Mouse (Mus musculus) lung, postnatal 14 days (tissue): ENCODE data around the gene 1110051M20Rik.
A peak's percentile ranks its signal among the peaks of the same experiment; 100 is the strongest.
"Not testable (repeated sequence)": the region's sequence is repeated elsewhere in the genome, so short reads cannot be mapped to it uniquely, and the experiment has no call there.

Experiments
- DNase-seq: peaks from one replicate; pipeline ENCODE4 v3.0.0; 2021

Gene 1110051M20Rik

DNA sequence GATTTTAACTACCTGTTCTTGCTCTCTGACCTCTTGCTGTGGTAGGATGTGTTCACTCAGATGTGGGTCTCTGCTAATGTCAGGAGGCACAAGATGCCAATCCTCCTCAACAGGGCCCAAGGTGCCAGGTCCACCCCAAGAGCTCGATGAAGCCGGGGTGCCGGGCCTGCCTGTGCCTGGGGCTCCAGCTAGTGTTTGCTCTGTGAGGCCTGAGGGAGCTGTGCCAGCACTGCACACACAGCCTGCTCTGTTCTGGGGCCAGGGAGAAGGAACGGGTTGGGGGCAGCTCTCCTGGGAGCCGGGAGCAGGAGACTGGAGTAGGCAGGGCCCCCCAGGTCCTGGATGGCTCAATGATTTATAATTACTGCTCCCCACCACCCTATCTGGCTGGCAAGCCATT is 186.4 kb downstream of the 1110051M20Rik start:
- no peak for DNase-seq

DNA sequence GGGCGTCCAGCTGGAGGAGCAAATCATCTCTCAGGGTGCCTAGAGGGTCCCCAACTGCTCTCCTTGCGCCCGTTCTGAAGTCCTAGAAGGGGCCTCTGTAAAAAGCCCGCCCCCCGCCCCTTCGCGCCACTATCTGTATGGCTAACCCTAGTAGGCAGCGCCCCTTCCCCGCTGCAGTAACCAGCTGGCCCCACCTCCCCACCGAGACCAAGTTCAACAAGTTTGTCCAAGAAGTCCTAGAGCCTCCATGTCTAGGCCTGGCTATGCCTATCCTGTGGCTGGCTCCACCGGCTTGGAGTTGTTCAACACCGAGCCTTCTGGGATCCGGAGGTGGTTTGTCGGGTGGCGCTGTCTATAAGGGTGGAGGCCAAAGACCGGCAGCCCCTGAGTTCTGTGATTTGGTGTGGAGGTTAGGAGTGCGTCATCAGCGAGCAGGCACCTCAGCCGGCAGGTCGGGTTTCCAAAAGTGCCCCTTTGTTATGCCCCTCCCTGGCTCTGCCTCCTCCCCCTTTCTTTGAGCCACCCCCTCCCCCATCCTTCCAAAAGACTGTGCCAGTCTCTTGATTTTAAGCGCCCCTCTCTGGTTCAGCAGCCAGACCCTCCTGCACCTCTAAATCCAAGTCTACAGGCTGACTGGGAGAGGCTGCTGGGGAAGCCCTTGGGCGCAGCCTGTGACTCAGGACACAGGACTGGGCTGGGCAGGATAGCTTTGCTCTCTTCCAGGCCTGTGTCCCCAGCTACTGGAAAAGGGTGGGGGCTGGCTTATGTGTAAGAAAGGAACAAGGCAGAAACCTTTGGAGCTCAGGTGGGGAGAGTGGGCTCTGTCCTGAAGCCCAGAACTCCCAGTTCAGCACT is 187.2 kb downstream of the 1110051M20Rik start:
- DNase-seq, result no peak

DNA sequence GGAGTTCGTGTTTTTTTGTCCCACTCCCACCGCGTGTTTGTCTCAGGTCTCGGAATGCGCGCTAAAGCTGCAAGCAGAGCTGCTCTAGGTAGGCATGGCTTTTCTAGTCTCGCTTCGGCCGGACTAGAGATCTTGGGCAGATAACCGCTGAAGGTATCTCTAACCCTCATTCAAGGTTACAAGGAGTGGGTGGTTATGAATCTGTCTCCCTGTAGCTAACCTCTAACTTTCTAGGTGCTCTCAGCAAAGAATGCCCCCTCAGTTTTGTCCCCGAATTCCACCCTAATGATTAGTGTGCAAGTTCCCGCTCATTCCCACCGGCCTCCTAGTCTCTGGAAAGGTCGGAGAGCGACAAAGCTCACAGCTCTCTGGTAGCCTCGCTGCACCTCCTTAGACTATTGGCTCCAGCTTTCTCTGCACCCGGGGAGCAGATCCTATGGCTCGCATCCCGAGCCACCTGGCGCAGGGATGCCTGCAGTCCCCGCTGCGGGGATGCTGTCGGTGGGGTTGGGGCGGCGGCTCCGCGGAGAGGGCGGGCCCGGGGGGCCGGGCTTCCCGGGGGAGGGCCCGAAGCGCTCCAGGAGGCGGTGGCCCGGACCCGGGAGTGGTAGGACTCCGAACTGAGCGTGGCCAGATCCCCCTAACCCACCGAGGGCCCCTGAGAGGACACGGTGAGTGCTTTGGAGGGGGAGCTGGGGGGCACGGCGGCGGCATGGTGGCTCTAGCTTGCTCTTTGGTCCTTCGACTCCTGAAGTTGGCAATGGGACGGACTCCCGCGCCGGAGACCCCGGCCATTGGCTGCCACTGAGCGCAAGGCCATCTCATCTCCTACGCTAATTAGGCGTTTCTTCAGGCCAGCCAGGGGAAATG is 188.0 kb downstream of the 1110051M20Rik start:
- DNase-seq, result peak; percentile 61

DNA sequence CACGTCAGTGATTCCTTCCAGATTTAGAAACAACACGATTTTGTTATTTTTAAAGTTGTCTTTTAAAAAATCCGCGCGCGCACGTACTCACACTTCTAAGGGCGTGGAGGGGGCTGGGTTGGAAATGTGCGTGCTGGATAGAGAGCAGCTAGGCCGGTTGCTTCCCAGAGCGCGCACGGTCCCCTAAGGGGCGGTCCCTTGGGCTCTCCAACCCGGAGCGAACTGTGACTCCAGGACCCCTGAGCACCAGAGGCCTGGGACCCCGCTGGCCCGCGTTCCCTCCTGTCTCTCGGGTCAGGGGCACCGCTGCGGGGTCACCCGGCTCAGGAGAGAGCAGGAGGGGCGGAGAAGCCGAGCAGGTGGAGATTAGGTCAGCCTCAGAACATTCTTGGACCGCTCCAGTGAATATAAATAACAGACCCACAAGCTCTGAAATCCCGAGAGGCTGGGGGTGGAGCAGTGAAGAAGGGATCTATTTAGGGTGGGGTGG is 188.8 kb downstream of the 1110051M20Rik start, which contains the start of gene Pacsin3:
TSS of gene Pacsin3 (plus strand) at position 294 of the 490 bp plus-strand sequence.
- DNase-seq, result no peak

DNA sequence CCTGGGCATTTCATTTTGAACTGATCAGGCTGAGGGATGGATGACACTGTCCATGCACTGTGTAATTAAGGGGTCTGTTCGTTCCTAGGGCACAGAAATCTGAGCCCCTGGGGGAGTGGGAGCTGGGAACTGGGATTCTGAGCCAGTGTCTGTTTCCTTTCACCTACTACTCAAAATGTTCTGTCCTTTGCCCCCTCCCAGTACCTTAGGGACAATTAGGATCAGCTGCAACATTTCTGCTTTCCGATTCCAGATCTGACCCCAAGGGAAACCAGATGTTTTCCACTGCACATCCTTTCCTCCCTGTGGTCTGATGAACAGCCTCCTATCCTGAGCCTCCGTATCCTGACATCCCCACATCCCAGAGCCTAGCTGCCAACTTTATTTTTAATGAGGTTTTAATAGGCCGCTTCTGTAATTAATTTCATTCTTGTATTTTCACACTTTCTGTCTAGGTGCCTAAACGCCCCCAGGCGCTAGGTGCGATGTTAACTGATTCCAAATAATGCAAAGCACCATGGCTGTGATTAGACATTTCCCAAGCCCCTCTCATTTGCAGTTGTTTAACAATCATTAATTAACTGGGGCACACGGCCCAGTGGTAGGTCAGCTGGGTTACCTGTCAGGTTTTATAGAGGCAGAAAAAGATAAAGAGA is 189.7 kb downstream of the 1110051M20Rik start:
- no peak for DNase-seq

DNA sequence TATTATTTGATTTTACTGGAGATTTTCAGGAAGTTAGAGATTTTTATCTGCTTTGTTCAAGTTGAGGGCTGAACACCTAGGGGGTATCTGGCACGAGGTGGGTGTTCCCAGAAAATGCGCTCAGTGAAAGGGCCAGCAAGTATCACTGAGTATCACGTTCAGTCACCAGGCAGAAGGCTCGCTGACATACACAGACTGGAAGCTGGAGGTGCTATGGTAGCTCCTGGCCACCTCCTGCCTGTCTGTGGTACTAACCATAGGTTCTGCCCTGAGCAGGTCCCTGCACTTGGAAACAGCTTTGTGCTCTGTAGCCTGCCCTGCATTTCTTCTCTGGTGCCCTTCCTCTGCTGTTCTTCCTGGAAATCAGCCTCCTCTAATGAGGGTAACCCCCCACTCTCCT is 192.0 kb downstream of the 1110051M20Rik start:
- DNase-seq, result no peak

DNA sequence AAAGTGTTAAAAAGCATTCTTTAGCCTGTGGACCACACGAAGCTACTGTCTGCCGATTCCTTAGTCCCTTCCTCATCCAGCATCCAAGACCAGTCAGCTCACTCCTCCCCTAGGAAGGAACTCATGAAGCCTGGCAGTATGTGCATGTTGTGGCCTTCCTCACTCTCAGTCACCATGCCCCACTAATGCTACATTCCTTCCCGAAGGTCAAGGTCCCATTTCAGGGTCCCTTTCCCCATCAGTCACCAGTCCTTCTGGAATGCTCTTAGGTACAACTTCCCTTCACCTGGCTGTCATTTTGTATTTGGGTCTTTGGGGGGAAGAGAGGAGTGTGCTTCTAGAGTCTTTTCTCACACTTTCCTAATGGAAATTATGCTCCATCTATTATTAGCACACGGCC is 192.5 kb downstream of the 1110051M20Rik start:
- no peak for DNase-seq

DNA sequence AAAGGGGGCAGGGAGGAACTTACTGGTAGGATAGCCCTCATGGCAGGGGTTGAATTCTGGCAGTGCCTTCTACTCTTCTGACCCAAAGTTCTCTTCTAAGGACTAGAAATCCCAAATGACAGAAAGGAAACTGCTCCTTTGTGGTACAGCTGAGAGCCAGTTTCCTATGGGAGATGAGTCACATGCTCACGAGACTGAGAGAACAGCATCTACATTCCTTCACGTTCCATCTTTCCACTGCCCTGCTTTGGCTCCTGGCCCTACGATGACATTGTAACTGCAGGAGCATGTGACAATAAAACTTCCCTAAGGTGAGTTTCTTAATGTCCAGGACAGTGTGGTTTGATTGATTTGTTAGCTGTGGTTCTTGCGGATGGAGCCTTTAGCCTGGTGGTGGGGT is 196.1 kb downstream of the 1110051M20Rik start:
- no peak for DNase-seq

DNA sequence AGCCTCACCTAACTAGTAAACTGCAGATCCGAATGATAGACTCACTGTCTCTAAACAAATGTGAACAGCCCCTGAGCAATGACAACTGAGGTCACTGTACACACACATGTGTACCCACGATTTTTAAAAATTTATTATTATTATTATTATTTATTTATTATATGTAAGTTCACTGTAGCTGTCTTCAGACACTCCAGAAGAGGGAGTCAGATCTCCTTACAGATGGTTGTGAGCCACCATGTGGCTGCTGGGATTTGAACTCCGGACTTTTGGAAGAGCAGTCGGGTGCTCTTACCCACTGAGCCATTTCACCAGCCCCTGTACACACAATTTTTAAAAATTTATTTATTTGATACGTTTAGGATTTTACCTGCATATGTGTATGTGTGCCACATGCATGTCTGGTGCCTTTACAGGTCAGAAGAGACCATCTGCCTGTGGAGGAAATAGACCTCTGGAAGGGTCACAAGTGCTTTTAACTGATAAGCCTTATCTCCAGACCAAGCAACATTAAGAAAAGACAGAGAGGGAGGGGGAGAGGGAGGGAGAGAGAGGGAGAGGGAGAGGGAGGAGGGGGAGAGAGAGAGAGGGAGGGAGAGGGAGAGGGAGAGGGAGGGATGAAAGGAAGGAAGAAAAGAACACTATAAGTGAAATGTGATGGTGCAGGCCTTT is 199.8 kb downstream of the 1110051M20Rik start:
- DNase-seq, result no peak

DNA sequence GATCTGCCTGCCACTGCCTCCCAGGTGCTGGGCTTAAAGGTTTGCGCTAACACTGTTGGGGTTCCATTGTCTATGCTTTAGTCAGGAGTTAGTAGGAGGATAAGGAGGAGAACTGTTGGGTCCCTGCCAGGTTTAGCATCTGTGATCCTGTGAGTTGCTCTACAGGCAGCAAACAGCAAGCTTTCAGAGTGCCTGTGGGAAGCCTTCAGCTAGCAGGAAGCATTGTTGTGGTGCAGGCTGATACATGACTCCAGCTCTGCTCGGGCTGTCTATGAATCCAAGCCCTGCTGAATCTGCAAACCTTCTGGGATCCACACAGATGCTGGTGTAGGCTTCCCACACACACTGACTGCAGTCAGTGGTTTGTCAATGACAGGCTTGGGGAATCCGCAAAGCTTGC is 201.1 kb downstream of the 1110051M20Rik start:
- no peak for DNase-seq

DNA sequence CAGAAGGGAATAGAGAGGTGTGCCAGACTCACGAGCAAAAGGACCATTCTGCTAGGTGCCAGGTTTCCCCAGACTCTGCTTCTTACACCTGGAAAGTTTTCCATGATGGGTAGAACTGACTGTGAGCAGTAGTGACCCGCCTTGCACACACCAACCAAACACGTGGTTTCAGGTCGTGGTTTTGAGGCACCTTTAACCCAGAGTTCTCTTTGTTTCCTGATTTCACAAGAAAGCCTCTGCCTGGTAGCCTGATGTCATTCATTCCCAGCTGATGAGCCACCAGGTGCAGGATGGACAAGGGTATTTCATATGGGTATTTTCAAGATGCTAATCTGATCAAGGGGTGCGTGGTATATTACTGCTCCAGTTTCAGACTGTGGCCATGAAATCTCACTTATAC is 202.0 kb downstream of the 1110051M20Rik start:
- no peak for DNase-seq

DNA sequence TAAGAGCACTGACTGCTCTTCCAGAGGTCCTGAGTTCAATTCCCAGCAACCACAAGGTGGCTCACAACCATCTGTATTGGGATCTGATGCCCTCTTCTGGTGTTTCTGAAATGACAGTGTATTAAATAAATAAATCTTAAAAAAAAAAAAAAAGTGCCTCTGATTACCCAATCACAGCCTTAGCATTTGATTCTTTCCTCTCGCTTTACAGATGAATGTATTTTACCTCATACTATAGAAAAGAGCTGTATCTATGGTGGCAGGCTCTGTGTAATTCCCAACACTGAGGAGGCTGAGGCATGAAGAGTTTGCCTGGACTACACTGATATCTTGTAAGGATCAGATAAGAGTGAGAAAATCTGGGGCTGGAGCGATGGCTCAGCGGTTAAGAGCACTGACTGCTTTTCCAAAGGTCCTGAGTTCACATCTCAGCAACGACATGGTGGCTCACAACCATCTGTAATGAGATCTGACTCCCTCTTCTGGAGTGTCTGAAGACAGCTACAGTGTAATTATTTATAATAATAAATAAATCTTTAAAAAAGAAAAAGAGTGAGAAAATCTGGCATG is 206.9 kb downstream of the 1110051M20Rik start:
- not testable (repeated sequence) for DNase-seq

DNA sequence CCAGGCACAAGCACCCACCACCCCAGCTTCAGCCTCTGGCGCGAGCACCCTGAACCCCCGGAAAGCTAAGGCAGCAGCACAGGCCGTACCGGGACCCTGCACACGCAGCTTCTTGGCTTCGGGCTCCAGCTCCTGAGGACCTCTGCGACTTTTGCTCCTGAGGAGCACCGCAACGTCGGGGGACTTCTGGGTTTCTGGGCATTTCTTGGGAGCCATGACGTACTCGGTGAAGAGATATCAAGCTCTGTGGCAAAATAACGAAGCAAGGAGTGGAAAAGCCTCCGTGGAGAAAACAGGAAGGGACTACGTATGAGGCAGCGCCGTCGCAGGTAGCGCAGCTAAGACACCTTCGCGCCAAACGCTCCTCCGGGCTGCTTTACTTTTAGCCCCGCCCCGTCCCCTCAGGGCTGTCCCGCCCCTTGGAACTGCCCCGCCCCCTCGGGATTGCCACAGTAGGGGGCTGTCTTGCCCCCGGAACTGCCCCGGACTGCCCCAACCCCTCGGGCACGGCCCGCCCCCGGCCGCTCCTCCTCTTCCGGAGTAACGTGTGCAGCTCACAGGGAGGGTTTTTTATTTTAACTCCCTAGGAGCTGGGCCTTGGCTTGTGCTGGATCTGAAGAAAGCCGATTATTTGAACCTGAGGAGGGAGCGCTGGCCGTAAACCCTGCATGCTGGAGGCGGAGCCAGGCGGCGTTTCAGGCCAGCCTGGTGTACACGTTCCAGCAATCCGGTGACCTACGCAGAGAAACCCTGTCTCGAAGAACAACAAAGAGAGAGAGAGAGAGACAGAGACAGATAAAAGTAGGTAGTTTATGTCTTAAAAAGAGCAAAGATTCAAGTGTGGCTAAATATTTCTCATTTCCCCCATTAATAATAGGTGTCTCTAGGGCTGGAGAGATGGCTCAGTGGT is 207.6 kb downstream of the 1110051M20Rik start, which contains the start of gene Ddb2:
TSS of gene Ddb2 (minus strand) at position 382 of the 910 bp plus-strand sequence.
- DNase-seq, result peak; percentile 96

DNA sequence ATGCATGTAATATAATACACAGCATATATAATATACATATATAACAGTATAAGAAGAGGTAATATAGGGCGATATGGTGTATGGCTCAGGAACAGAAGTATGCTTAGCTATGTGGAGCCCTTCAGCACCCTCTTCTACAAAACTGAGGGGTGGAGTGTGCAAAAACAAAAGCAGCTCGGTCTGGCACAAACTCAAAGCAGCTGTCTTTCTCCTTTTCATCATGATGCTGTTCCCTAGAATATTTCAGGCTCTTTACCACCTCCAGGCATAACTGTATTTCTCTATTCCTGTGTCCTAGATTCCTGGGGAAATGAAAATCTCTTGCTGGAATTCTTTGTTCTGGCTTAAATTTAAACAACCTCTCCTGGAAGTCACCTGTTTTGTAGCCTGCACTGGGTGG is 214.8 kb downstream of the 1110051M20Rik start:
- no peak for DNase-seq
